Mouse (Mus musculus) adrenal gland, postnatal 14 days (tissue): ENCODE results near the gene Olfr283. TPM values are rescaled to one million over a fixed set of nuclear protein-coding genes. Genes with fewer than 3 reads are reported as not detected.

ENCODE experiments used
- total RNA-seq: library from RNA; stranded (reverse); gene quantifications from 2 replicates; pipeline ENCODE4 v1.2.3, GENCODE M21; 2021

Gene Olfr283
- total RNA-seq, 1 experiment from 2014 or later: not detected

Other genes starting within 250 kb of the Olfr283 start
- 40.1 and 45.2 TPM in 2 replicates for gene Asb8, start 215.3 kb downstream of the Olfr283 start, total RNA-seq
- 0.70 and 0.94 TPM in 2 replicates for gene Ccdc184, start 213.8 kb downstream of the Olfr283 start, total RNA-seq
- not detected in 2 replicates for gene Olfr288, start 185.4 kb downstream of the Olfr283 start, total RNA-seq
- not detected in 2 replicates for gene Gm44579, start 160.0 kb downstream of the Olfr283 start, total RNA-seq
- not detected in 2 replicates for gene Olfr287, start 159.9 kb downstream of the Olfr283 start, total RNA-seq
- gene Olfr286, start 146.5 kb downstream of the Olfr283 start, total RNA-seq: not detected in 2 replicates
- not detected in 2 replicates for gene H1fnt, start 123.7 kb downstream of the Olfr283 start, total RNA-seq
- 4.6 and 5.8 TPM in 2 replicates for gene Zfp641, start 84.8 kb downstream of the Olfr283 start, total RNA-seq
- not detected in 2 replicates for gene Olfr285, start 63.6 kb downstream of the Olfr283 start, total RNA-seq
- not detected in 2 replicates for gene Olfr284, start 40.0 kb downstream of the Olfr283 start, total RNA-seq
- gene Olfr282, start 50.3 kb upstream of the Olfr283 start, total RNA-seq: not detected in 2 replicates
- not detected in 2 replicates for gene Olfr281, start 71.6 kb upstream of the Olfr283 start, total RNA-seq
- not detected in 2 replicates for gene OR5BS1P, start 89.0 kb upstream of the Olfr283 start, total RNA-seq
- gene Lalba, start 101.8 kb upstream of the Olfr283 start, total RNA-seq: not detected in 2 replicates
- not detected in 2 replicates for gene Olfr279, start 111.5 kb upstream of the Olfr283 start, total RNA-seq
- gene Kansl2, start 153.3 kb upstream of the Olfr283 start, total RNA-seq: 72.5 and 85.8 TPM in 2 replicates
- 57.0 and 57.3 TPM in 2 replicates for gene Ccnt1, start 190.0 kb upstream of the Olfr283 start, total RNA-seq
- gene 4930415O20Rik, start 190.1 kb upstream of the Olfr283 start, total RNA-seq: 1.1 TPM in 1 of 2 replicates, not detected in the other
- gene Adcy6, start 229.1 kb upstream of the Olfr283 start, total RNA-seq: 73.8 and 86.1 TPM in 2 replicates
- 12.0 and 18.2 TPM in 2 replicates for gene Cacnb3, start 249.9 kb upstream of the Olfr283 start, total RNA-seq